Comparison of ENCODE assay signal across 1 mouse cellular context in genomic region chr15:100391066-100391465, GRCm38 (mm10).
TF ChIP-seq lines count a peak whose summit lies in the region.

No protein-coding gene starts in this region.

TF ChIP-seq in MEL, 35 proteins besides CTCF, POLR2A, EP300 and RAD21:
- TF ChIP-seq TAL1 (IDR thresholded peaks at IDR 0.05; ENCODE audit: low read length), result no peak
- TF ChIP-seq NELFE (IDR thresholded peaks at IDR 0.05; ENCODE audit: low read depth, low read length), result no peak
- TF ChIP-seq POLR2AphosphoS2 (IDR thresholded peaks at IDR 0.05; ENCODE audit: low read length), result no peak
- 0 out of 2 replicates have a peak, but pooled peaks have one; percentile 9 for TF ChIP-seq HCFC1 (IDR thresholded peaks at IDR 0.05; ENCODE audit: low read depth, low read length)
- no peak for TF ChIP-seq ZC3H11A (IDR thresholded peaks at IDR 0.05; ENCODE audit: low read depth, low read length)
- TF ChIP-seq CHD1 (IDR thresholded peaks at IDR 0.05; ENCODE audit: low read depth, low read length), result no peak
- TF ChIP-seq MEF2A (IDR thresholded peaks at IDR 0.05; ENCODE audit: extremely low read depth, insufficient replicate concordance, low read depth, low read length, poor library complexity, severe bottlenecking), result no peak
- TF ChIP-seq USF1 (IDR thresholded peaks at IDR 0.05; ENCODE audit: low read depth, low read length), result no peak
- TF ChIP-seq MAX (IDR thresholded peaks at IDR 0.05; ENCODE audit: low read length), result no peak
- 0 out of 2 replicates have a peak, but pooled peaks have one; percentile 7 for TF ChIP-seq MYC (IDR thresholded peaks at IDR 0.05; ENCODE audit: low read depth, low read length)
- TF ChIP-seq USF2 (IDR thresholded peaks at IDR 0.05; ENCODE audit: borderline replicate concordance in 1 of 2, insufficient read depth in 1 of 2, low read depth in 1 of 2, low read length in 2 of 2), result no peak
- TF ChIP-seq KAT2A (conservative IDR thresholded peaks at IDR 0.05; ENCODE audit: low read depth, low read length), result no peak
- no peak for TF ChIP-seq MAFK (IDR thresholded peaks at IDR 0.05; ENCODE audit: borderline replicate concordance, low read depth, low read length)
TF ChIP-seq in MEL: peak in this region for 2.
